Mouse (Mus musculus) midbrain, embryonic 11.5 days (tissue): Measurements from ENCODE around the gene Slc25a13. TPM values are rescaled to one million over a fixed set of nuclear protein-coding genes. Genes with fewer than 3 reads are reported as not detected.

ENCODE experiments used
- ATAC-seq: fragments of 200-750 bp; cut with Nextera tagmentation; 2 replicates; pipeline ENCODE4 v1.8.0; 2017; ENCODE audit warnings: moderate TSS enrichment, moderate library complexity; ENCODE audit not compliant: low FRiP score
- DNase-seq: peaks from one replicate; pipeline ENCODE4 v3.0.0; 2015; ENCODE audit warnings: low spot score; ENCODE audit errors: missing footprints
- H3K27ac ChIP-seq: fragments of 300-500 bp; sonication (generic); 2 replicates; pipeline ENCODE4 v1.5.1; 2014; ENCODE audit warnings: low read depth, low read length
- H3K27me3 ChIP-seq: fragments of 300-500 bp; sonication (generic); 2 replicates; pipeline ENCODE4 v1.6.1; 2014; ENCODE audit warnings: mild to moderate bottlenecking, low read length, moderate library complexity, mixed read lengths; ENCODE audit not compliant: control insufficient read depth, insufficient read depth
- H3K36me3 ChIP-seq: fragments of 300-500 bp; sonication (generic); 2 replicates; pipeline ENCODE4 v1.6.1; 2014; ENCODE audit warnings: mild to moderate bottlenecking, low read length, moderate library complexity, mixed read lengths; ENCODE audit not compliant: control insufficient read depth, insufficient read depth
- H3K4me1 ChIP-seq: fragments of 300-500 bp; sonication (generic); 2 replicates; pipeline ENCODE4 v1.6.1; 2014; ENCODE audit warnings: low read length; ENCODE audit not compliant: control insufficient read depth, insufficient read depth
- H3K4me2 ChIP-seq: fragments of 300-500 bp; sonication (generic); 2 replicates; pipeline ENCODE4 v1.6.1; 2014; ENCODE audit warnings: mild to moderate bottlenecking, moderate library complexity
- H3K4me3 ChIP-seq: fragments of 300-500 bp; sonication (generic); 2 replicates; pipeline ENCODE4 v1.5.1; 2014; ENCODE audit warnings: low read depth, low read length
- H3K9ac ChIP-seq: fragments of 300-500 bp; sonication (generic); 2 replicates; pipeline ENCODE4 v1.6.1; 2014; ENCODE audit warnings: low read length
- H3K9me3 ChIP-seq: fragments of 300-500 bp; sonication (generic); 2 replicates; pipeline ENCODE4 v1.6.1; 2016; ENCODE audit warnings: low read length; ENCODE audit not compliant: control insufficient read depth
- WGBS: fragments of 180-500 bp; shearing (Covaris S2); extraction: QIAGEN DNeasy Blood & Tissue Kit; methylation state at CpG from one replicate; pipeline ENCODE4 v1.1.7; 2014; 5-methylcytosine and 5-hydroxymethylcytosine counted together
- polyA plus RNA-seq: library from polyadenylated mRNA; unstranded; fragments of >200 nt; fragmentation: Nextera tagmentation; extraction: Ambion mirVana; gene quantifications from 2 replicates; pipeline ENCODE4 v1.2.1, GENCODE M21; 2014

The Slc25a13 gene
- polyA plus RNA-seq, 1 experiment from 2014 or later, result 34.7 TPM

- no peak overlapping the region for H3K4me3 ChIP-seq
- H3K27ac ChIP-seq, result no peak overlapping the region
- H3K9me3 ChIP-seq, result no peaks in the 10 kb centered on the region
- no peaks in the 10 kb centered on the region for H3K27me3 ChIP-seq
- no peaks in the 10 kb centered on the region for H3K36me3 ChIP-seq
- no peaks in the 10 kb centered on the region for H3K4me1 ChIP-seq
- H3K4me2 ChIP-seq, result no peak overlapping the region
- H3K9ac ChIP-seq, result no peak overlapping the region
- DNase-seq (no peak), ATAC-seq (no peak)
- WGBS, result 66% methylated on average over 7 of the region's 7 CpGs
These were observed 73.4 kb downstream of the Slc25a13 start for GRCm38 (mm10) chr6:6143525-6143924.

DNA sequence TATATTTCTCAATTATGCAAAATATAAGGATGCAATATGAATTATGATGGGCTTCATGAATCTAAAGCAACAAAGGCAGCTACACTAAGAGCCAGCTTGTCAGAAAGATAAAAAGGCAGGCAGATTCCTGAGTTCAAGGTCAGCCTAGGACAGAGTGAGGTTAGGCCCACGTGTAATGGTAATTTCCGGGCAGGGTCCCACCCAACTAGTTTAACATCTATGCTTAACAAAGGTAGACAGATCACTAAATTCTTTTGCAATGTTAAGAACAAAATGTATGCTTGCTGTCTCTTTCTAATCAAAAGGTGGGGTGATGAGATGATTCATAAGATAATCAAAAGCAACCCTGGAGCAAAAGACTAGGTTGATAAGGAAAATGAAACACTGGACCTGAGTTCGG lies 76.6 kb downstream of the Slc25a13 start:
- Histone ChIP-seq H3K9me3 (no peaks in the 10 kb centered on the region), H3K4me2 (no peak overlapping the region), H3K4me3 (no peak overlapping the region), H3K27me3 (no peaks in the 10 kb centered on the region), H3K4me1 (no peaks in the 10 kb centered on the region), H3K36me3 (no peaks in the 10 kb centered on the region), H3K9ac (no peak overlapping the region), H3K27ac (no peak overlapping the region)
- WGBS, result 93% methylated on average over 3 of the region's 3 CpGs
- ATAC-seq, result no peak
- DNase-seq, result no peak

- H3K4me3 ChIP-seq, result no peak overlapping the region
- H3K4me2 ChIP-seq, result no peak overlapping the region
- no peak for ATAC-seq
- no peaks in the 10 kb centered on the region for H3K4me1 ChIP-seq
- WGBS, result 82% methylated on average over 4 of the region's 5 CpGs
- no peak overlapping the region for H3K27ac ChIP-seq
- H3K27me3 ChIP-seq, result no peaks in the 10 kb centered on the region
- H3K9me3 ChIP-seq, result no peaks in the 10 kb centered on the region
- no peak overlapping the region for H3K9ac ChIP-seq
- no peak for DNase-seq
- H3K36me3 ChIP-seq, result no peaks in the 10 kb centered on the region
These were observed 77.9 kb downstream of the Slc25a13 start for GRCm38 (mm10) chr6:6139061-6139460.

DNA sequence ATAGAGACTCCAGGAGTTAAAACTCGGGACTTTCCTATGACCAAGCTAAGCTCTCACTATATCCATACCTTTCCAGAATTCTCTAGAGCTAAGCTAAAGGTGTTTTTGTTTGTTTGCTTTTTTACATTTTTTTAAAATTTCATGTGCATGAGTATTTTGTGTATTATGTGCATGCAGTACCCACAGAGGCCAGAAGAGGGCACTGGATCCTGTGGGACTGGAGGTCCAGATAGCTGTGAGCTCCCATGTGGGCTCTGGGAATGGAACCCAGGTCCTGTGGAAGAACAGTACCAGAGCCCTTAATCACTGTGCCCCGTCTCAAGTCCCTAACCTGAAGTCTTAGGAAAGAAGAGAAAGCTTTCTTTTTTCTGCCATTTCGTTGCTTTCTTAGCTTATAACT lies 80.2 kb downstream of the Slc25a13 start:
- Histone ChIP-seq H3K4me1 (no peaks in the 10 kb centered on the region), H3K27ac (no peak overlapping the region), H3K4me2 (no peak overlapping the region), H3K9me3 (no peaks in the 10 kb centered on the region), H3K36me3 (no peaks in the 10 kb centered on the region), H3K9ac (no peak overlapping the region), H3K4me3 (no peak overlapping the region), H3K27me3 (no peaks in the 10 kb centered on the region)
- no peak for DNase-seq
- 92% methylated on average over 3 of the region's 3 CpGs for WGBS
- ATAC-seq, result no peak

- Histone ChIP-seq H3K27ac (no peak overlapping the region), H3K4me3 (no peak overlapping the region), H3K4me2 (no peak overlapping the region), H3K9me3 (no peaks in the 10 kb centered on the region), H3K27me3 (no peaks in the 10 kb centered on the region), H3K9ac (no peak overlapping the region), H3K36me3 (no peaks in the 10 kb centered on the region), H3K4me1 (no peaks in the 10 kb centered on the region)
- WGBS, result 89% methylated on average over 4 of the region's 4 CpGs
- ATAC-seq, result no peak
- DNase-seq, result no peak
These were observed 82.0 kb downstream of the Slc25a13 start for GRCm38 (mm10) chr6:6134935-6135334.

DNA sequence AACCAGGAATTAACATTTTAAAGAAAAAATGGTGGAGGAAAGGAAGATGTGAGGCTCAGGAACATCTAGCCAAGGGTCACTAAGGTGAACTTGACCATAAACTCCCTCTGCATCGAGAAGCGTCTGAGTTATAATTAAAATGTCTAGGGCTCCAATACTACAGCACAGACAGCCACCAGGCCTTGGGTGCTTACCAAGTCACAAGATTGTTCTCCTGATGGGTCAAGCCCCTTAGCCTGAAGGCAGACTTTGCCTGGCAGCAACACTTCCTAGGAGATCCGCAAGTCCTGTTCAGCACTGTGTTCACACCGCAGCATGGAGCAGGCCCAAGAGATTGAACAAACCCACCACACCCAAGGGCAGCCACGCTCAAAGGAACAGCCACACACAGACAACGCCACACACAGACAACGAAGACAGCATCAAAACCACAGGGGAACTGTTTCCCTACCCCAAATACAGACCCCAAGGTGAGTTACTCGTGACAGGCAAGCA lies 83.4 kb downstream of the Slc25a13 start:
- no peaks in the 10 kb centered on the region for H3K36me3 ChIP-seq
- no peak overlapping the region for H3K4me2 ChIP-seq
- WGBS, result 88% methylated on average over 8 of the region's 8 CpGs
- no peaks in the 10 kb centered on the region for H3K4me1 ChIP-seq
- no peak overlapping the region for H3K9ac ChIP-seq
- no peaks in the 10 kb centered on the region for H3K9me3 ChIP-seq
- ATAC-seq (no peak), DNase-seq (no peak)
- no peak overlapping the region for H3K4me3 ChIP-seq
- no peak overlapping the region for H3K27ac ChIP-seq
- no peaks in the 10 kb centered on the region for H3K27me3 ChIP-seq

DNA sequence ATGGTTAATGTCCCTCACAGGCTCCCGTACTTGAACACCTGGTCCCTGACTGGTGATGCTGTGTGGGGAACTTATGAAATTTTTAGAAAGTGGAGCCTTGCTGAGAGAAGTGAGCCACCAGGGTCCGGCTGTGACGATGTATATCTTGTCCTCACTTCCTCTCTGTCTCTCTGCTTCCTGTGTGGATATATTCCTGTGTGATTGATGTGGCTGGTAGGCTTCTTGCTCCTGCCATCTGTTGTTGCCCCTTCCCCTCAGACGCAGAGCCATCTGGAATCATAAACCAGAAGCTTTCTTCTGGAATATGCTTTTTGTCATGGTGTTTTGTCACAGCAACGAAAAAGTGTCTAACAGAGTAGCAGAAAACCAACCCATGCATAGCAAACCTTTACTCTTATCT lies 84.9 kb downstream of the Slc25a13 start:
- Histone ChIP-seq H3K9me3 (no peaks in the 10 kb centered on the region), H3K36me3 (no peaks in the 10 kb centered on the region), H3K9ac (no peak overlapping the region), H3K4me3 (no peak overlapping the region), H3K4me1 (no peaks in the 10 kb centered on the region), H3K27me3 (no peaks in the 10 kb centered on the region), H3K4me2 (no peak overlapping the region), H3K27ac (no peak overlapping the region)
- no peak for DNase-seq
- 87% methylated on average over 5 of the region's 5 CpGs for WGBS
- no peak for ATAC-seq

GRCm38 (mm10) chr6:6125620-6126019 lies 91.4 kb downstream of the Slc25a13 start:
- Histone ChIP-seq H3K4me1 (no peaks in the 10 kb centered on the region), H3K9me3 (no peaks in the 10 kb centered on the region), H3K4me3 (no peak overlapping the region), H3K36me3 (no peaks in the 10 kb centered on the region), H3K9ac (no peak overlapping the region), H3K27me3 (no peaks in the 10 kb centered on the region), H3K27ac (no peak overlapping the region), H3K4me2 (no peak overlapping the region)
- ATAC-seq (no peak), DNase-seq (no peak)
- WGBS, result 88% methylated on average over 3 of the region's 3 CpGs

DNA sequence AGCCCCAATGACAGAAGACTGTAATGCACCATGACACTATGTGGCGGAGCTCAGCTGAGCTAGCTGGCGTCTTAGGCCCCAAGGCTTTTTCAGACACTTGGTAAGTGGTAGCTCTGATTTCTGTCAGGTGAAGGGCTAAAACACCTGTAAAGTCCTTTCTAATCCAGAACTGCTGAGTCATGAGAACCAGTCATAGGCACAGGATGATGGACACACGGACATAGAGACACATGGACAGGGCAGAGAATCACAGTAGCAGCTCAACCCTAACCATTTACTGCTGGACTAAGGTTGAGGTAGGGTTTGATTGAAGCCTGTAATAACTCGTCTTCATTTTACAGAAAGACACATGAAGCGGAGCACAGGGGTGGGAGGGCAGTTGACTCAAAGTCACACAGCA lies 95.1 kb downstream of the Slc25a13 start:
- DNase-seq, result no peak
- Histone ChIP-seq H3K4me2 (no peak overlapping the region), H3K27me3 (no peaks in the 10 kb centered on the region), H3K9me3 (no peaks in the 10 kb centered on the region), H3K36me3 (no peaks in the 10 kb centered on the region), H3K4me1 (no peaks in the 10 kb centered on the region), H3K27ac (no peak overlapping the region), H3K9ac (no peak overlapping the region), H3K4me3 (no peak overlapping the region)
- no peak for ATAC-seq
- WGBS, result 91% methylated on average over 5 of the region's 5 CpGs

DNA sequence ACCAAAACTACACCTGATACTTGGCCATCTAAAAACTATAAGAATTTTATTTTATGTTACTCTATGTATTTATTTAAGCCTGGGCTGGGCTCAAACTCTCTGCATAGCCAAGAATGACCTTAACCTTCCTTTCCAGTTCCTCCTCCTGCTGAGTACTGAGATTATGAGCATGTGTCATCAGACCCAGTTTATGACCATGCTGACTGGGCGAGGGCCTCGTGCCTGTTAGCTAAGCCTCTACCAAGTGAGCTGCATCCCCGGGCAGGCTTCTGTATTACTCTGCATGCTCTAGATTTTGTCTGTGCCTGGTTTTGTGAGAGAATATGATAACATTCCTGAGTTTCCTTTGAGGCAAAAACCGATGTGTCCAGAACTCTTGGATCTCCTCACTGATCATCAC lies 96.1 kb downstream of the Slc25a13 start:
- Histone ChIP-seq H3K36me3 (no peaks in the 10 kb centered on the region), H3K9me3 (no peaks in the 10 kb centered on the region), H3K27me3 (no peaks in the 10 kb centered on the region), H3K27ac (no peak overlapping the region), H3K4me2 (no peak overlapping the region), H3K9ac (no peak overlapping the region), H3K4me3 (no peak overlapping the region), H3K4me1 (no peaks in the 10 kb centered on the region)
- DNase-seq (no peak), ATAC-seq (no peak)
- 85% methylated on average over 4 of the region's 4 CpGs for WGBS
